Mouse (Mus musculus) heart, postnatal 0 days (tissue): ENCODE data around the gene Thada.

Experiments
- CTCF ChIP-seq: IDR thresholded peaks from 2 replicates; pipeline ENCODE4 v1.5.1; 2016; ENCODE audit warnings: antibody characterized with exemption, control low read depth, low read depth
- EP300 ChIP-seq: IDR thresholded peaks from 2 replicates; pipeline ENCODE4 v1.6.1; 2016; ENCODE audit warnings: antibody characterized with exemption, low read depth

- no peak for TF ChIP-seq CTCF
- no peak for TF ChIP-seq EP300
These were observed 43.8 kb downstream of the Thada start for GRCm38 (mm10) chr17:84422001-84422785.
